Mouse (Mus musculus): ENCODE measurements at regions not wholly inside any gene's neighbourhood (a gene's known extent, or its start where the extent isn't known, plus 50 kb on each side); places are given as distances from the start of the nearest gene placed in this dataset.

DNA sequence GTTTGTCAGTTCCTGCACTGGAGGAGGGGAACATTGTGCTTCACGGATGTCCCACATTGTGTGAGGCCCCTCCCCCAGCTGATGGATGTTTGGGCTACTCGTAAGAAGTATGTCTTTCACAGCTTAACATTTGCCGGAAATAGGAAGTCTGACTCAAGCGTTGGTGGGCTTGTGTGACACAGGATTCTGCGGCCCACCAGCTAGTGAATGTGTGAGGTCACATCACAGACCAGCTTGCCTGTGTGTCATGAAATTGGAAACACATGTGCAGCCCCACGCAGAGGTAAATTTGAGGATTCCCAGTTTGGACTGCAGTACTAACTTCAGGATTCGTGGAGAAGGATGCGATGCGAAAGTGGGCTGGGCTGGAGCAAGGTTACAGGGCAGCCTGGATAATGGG is 1126.6 kb upstream of the A1bg start:
- no peak for DNase-seq
- H3K4me3 ChIP-seq (ENCODE audit: low read depth, low read length) = no peak overlapping the region

DNA sequence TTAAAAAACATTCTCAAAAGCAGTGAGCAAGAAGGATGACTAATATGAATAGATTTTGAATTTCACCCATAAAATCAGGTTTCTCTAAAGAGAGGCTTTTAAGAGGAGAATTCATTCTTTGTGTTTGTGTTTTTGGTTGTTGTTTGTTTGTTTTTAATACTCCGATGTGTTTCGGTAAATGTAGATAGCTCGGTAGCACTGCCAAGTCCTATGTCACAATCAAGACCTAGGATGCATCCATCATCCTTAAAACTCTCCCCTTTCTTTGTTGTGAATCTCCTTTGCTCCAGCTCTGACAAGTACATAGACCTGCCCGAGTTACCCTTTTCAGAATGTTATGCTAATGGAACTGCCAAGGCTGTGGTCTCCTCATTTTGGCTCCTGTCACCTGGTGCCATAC is 1126.2 kb upstream of the A1bg start:
- DNase-seq (no peak), ATAC-seq (no peak)
- H3K4me3 ChIP-seq (ENCODE audit: low read depth, low read length) = no peak overlapping the region
- H3K9me3 ChIP-seq (ENCODE audit: low read length) = no peaks in the 10 kb centered on the region
- H3K4me2 ChIP-seq (ENCODE audit: low read depth) = no peak overlapping the region
- 94% methylated on average over 4 of the region's 4 CpGs for whole genome bisulfite sequencing
- no peaks in the 10 kb centered on the region for H3K27me3 ChIP-seq (ENCODE audit: insufficient read depth, low read length)
- no peak overlapping the region for H3K9ac ChIP-seq
- H3K36me3 ChIP-seq (ENCODE audit: insufficient read depth) = no peaks in the 10 kb centered on the region
- no peaks in the 10 kb centered on the region for H3K4me1 ChIP-seq (ENCODE audit: insufficient read depth)
- no peak overlapping the region for H3K27ac ChIP-seq (ENCODE audit: low read depth, low read length)
- no peak for TF ChIP-seq CTCF (IDR thresholded peaks at IDR 0.05; ENCODE audit: low read depth)

More for the DNA sequence above, 1126.6 kb upstream of the A1bg start:
- no peak for TF ChIP-seq CTCF (IDR thresholded peaks at IDR 0.05; ENCODE audit: low read depth)
- H3K9me3 ChIP-seq (ENCODE audit: low read length) = no peaks in the 10 kb centered on the region
- H3K27ac ChIP-seq (ENCODE audit: low read depth, low read length) = no peak overlapping the region
- no peak overlapping the region for H3K4me2 ChIP-seq (ENCODE audit: low read depth)
- no peaks in the 10 kb centered on the region for H3K27me3 ChIP-seq (ENCODE audit: insufficient read depth, low read length)
- 87% methylated on average over 9 of the region's 9 CpGs for WGBS
- H3K4me1 ChIP-seq (ENCODE audit: insufficient read depth) = no peaks in the 10 kb centered on the region
- no peak for ATAC-seq
- H3K36me3 ChIP-seq (ENCODE audit: insufficient read depth) = no peaks in the 10 kb centered on the region
- no peak overlapping the region for H3K9ac ChIP-seq

DNA sequence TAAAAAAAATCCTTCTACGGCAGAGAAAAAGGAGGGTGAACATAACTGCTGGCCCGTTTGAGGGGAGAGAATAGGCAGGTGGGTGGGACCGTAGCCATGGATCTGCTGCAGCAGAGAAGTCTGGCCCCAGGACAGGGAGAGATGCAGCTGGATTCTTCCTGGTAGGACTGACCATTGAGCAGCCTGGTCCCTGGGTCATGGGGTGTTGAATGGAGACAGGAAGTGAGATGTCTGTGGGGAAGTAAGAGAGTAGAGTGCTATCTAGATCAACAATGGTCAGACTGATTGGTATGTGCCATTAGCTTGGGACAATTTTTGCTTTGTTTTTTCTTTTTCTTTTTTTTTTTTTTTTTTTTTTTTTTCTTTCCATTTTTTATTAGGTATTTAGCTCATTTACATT is 1123.5 kb upstream of the A1bg start:
- DNase-seq (no peak), ATAC-seq (no peak)
- no peaks in the 10 kb centered on the region for H3K4me1 ChIP-seq (ENCODE audit: insufficient read depth)
- no peak overlapping the region for H3K9ac ChIP-seq
- H3K9me3 ChIP-seq (ENCODE audit: low read length) = no peaks in the 10 kb centered on the region
- no peaks in the 10 kb centered on the region for H3K36me3 ChIP-seq (ENCODE audit: insufficient read depth)
- no peaks in the 10 kb centered on the region for H3K27me3 ChIP-seq (ENCODE audit: insufficient read depth, low read length)
- no peak overlapping the region for H3K27ac ChIP-seq (ENCODE audit: low read depth, low read length)
- H3K4me2 ChIP-seq (ENCODE audit: low read depth) = no peak overlapping the region
- no peak overlapping the region for H3K4me3 ChIP-seq (ENCODE audit: low read depth, low read length)
- WGBS = 91% methylated on average over 3 of the region's 3 CpGs
- TF ChIP-seq CTCF (IDR thresholded peaks at IDR 0.05; ENCODE audit: low read depth) = no peak

- no peak overlapping the region for H3K4me2 ChIP-seq (ENCODE audit: low read depth)
- WGBS = 92% methylated on average over 7 of the region's 7 CpGs
- no peaks in the 10 kb centered on the region for H3K36me3 ChIP-seq (ENCODE audit: insufficient read depth)
- no peak overlapping the region for H3K27ac ChIP-seq (ENCODE audit: low read depth, low read length)
- TF ChIP-seq CTCF (IDR thresholded peaks at IDR 0.05; ENCODE audit: low read depth) = no peak
- no peak for DNase-seq
- H3K27me3 ChIP-seq (ENCODE audit: insufficient read depth, low read length) = no peaks in the 10 kb centered on the region
- H3K4me3 ChIP-seq (ENCODE audit: low read depth, low read length) = no peak overlapping the region
- no peaks in the 10 kb centered on the region for H3K9me3 ChIP-seq (ENCODE audit: low read length)
- no peaks in the 10 kb centered on the region for H3K4me1 ChIP-seq (ENCODE audit: insufficient read depth)
- no peak for ATAC-seq
- H3K9ac ChIP-seq = no peak overlapping the region
Observed at GRCm38 (mm10) chr15:62044654-62045335, 1122.0 kb upstream of the A1bg start.

- Histone ChIP-seq H3K4me1 (ENCODE audit: insufficient read depth) (no peaks in the 10 kb centered on the region), H3K4me3 (ENCODE audit: low read depth, low read length) (no peak overlapping the region), H3K27ac (ENCODE audit: low read depth, low read length) (no peak overlapping the region), H3K4me2 (ENCODE audit: low read depth) (no peak overlapping the region), H3K9ac (no peak overlapping the region), H3K9me3 (ENCODE audit: low read length) (no peaks in the 10 kb centered on the region), H3K27me3 (ENCODE audit: insufficient read depth, low read length) (no peaks in the 10 kb centered on the region), H3K36me3 (ENCODE audit: insufficient read depth) (no peaks in the 10 kb centered on the region)
- TF ChIP-seq CTCF (IDR thresholded peaks at IDR 0.05; ENCODE audit: low read depth) = no peak
- ATAC-seq = no peak
- no peak for DNase-seq
- WGBS = 69% methylated on average over 20 of the region's 20 CpGs
Observed at GRCm38 (mm10) chr15:62043617-62044392, 1121.0 kb upstream of the A1bg start.

DNA sequence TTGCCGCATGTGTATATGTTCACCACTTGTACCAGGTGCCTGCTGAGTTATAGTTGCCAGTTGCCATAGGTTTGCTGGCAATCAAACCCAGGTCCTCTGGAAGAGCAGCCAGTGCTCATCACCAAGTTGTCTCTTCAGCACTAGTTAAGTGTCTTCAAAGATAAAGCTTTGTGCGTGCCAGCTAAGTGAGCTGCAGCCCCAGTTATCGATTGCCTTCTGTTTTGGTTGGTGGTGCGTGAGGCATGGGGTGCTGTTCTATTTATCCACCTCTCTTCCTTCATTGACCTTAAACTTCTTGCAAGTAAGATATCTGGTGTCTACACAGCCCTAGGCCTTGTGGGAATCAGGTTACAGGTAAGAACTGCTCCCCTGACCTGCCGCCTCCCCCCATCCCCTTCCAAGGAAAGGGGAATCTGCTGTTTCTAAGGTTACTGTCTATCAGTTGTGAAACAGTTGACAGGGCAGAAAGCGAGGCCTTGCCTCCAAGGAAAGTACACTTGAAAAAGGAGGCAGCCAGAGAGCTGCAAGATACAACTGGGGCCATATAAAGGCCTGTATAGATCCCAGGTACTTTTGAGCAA is 1120.2 kb upstream of the A1bg start:
- Histone ChIP-seq H3K27me3 (ENCODE audit: insufficient read depth, low read length) (no peaks in the 10 kb centered on the region), H3K9me3 (ENCODE audit: low read length) (no peaks in the 10 kb centered on the region), H3K4me2 (ENCODE audit: low read depth) (no peak overlapping the region), H3K4me3 (ENCODE audit: low read depth, low read length) (no peak overlapping the region), H3K27ac (ENCODE audit: low read depth, low read length) (no peak overlapping the region), H3K36me3 (ENCODE audit: insufficient read depth) (no peaks in the 10 kb centered on the region), H3K4me1 (ENCODE audit: insufficient read depth) (no peaks in the 10 kb centered on the region), H3K9ac (no peak overlapping the region)
- WGBS = 92% methylated on average over 6 of the region's 6 CpGs
- TF ChIP-seq CTCF (IDR thresholded peaks at IDR 0.05; ENCODE audit: low read depth) = no peak
- DNase-seq (no peak), ATAC-seq (no peak)

Small RNA genes lying in the stretch of these regions (microRNA-seq; reads per million reads assigned to microRNA genes)
- 0 reads per million in 2 experiments for gene Gm24810
